Mouse (Mus musculus): ENCODE measurements around the gene Gsx1.

DNA sequence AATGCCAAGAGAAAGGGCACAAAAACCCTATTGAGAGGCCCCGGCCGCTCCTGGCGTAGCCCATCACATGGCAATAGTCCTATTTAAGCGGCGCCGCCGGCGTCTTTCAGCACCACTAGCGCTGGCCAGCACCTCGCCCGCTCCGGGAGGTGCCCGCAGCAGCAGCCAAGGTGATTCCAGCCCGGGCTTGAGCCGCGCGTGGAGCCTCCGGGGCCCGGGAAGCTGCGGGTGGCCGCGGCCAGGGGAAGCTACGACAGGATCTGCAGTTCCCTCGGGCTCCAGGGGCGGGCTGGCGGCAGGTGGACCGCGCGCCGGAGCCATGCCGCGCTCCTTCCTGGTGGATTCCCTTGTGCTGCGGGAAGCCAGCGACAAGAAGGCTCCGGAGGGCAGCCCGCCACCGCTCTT is at the start of gene Gsx1:
- TF ChIP-seq CTCF (IDR thresholded peaks at IDR 0.05; ENCODE audit: low read depth): no peak
- TF ChIP-seq EP300 (IDR thresholded peaks at IDR 0.05; ENCODE audit: low read depth): no peak

Data from liver, embryonic 14.5 days (tissue).